Mouse (Mus musculus): ENCODE results near the gene Pnpla8.

Pnpla8 gene

DNA sequence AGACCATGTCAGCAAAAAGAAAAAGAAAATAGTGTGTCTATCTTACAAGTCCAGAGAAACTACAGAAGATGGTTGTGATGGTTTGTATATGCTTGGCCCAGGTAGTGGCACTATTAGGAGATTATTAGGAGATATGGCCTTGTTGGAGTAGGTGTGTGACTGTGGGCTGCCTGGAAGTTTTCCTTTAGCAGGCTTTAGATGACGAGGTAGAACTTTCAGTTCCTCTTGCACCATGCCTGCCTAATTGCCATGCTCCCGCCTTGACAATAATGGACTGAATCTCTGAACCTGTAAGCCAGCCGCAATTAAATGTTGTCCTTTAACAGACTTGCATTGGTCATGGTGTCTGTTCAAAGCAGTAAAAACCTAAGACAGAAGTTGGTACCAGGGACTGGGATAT lies 9.6 kb upstream of the Pnpla8 start:
- Histone ChIP-seq H3K4me3 (replicated peaks; ENCODE audit: low read length) (no peak overlapping the region), H3K9me3 (ENCODE audit: low read length) (no peaks in the 10 kb centered on the region), H3K27me3 (ENCODE audit: insufficient read depth, low read length) (0 out of 2 replicates have a peak, but pooled peaks cover 11% of the 10 kb centered on the region), H3K4me1 (replicated peaks; ENCODE audit: low read depth, low read length) (peaks cover 17% of the 10 kb centered on the region), H3K36me3 (ENCODE audit: insufficient read depth, low read length) (peaks cover 9% of the 10 kb centered on the region)
- no peak for TF ChIP-seq POU5F1 (IDR thresholded peaks at IDR 0.05; ENCODE audit: borderline replicate concordance, low read length)
- TF ChIP-seq NANOG (IDR thresholded peaks at IDR 0.05; ENCODE audit: borderline replicate concordance, low read length), result no peak
- no peak for TF ChIP-seq CTCF (conservative IDR thresholded peaks at IDR 0.05; ENCODE audit: low read length)

DNA sequence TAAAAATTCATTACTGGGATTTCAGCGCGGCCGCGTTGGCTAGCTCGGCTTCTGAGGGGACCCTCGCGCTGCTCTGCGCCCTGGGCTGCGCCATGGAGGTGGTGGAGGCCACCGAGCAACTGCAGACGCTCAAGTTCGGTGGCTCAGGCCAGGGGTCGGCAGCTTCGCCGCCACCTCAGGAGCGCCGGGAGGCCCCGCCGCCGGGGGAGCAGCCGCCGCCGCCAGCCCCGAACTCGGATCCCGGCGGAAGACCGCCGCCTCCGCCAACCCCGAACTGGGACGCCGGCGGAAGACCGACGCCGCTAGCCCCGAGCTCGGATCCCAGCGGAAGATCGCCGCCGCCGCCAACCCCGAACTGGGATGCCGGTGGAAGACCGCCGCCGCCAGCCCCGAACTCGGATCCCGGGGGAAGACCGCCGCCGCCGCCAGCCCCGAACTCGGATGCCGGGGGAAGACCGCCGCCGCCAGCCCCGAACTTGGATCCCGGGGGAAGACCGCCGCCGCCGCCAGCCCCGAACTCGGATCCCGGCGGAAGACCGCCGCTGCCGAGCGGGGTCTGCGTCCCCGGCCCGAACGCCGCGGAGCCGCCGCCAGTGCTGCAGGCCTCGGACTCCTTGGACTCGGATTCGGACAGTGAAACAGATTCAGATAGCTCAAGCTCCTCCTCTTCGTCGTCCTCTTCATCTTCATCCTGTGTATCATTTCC lies 634 bp downstream of the Pnpla8 start:
- Histone ChIP-seq H3K36me3 (ENCODE audit: insufficient read depth, low read length) (no peaks in the 10 kb centered on the region), H3K27me3 (ENCODE audit: insufficient read depth, low read length) (peaks cover 17% of the 10 kb centered on the region), H3K4me3 (replicated peaks; ENCODE audit: low read length) (peak overlapping the region; percentile 80), H3K4me1 (replicated peaks; ENCODE audit: low read depth, low read length) (no peaks in the 10 kb centered on the region), H3K9me3 (ENCODE audit: low read length) (no peaks in the 10 kb centered on the region)
- no peak for TF ChIP-seq NANOG (IDR thresholded peaks at IDR 0.05; ENCODE audit: borderline replicate concordance, low read length)
- TF ChIP-seq CTCF (conservative IDR thresholded peaks at IDR 0.05; ENCODE audit: low read length), result no peak
- no peak for TF ChIP-seq POU5F1 (IDR thresholded peaks at IDR 0.05; ENCODE audit: borderline replicate concordance, low read length)

DNA sequence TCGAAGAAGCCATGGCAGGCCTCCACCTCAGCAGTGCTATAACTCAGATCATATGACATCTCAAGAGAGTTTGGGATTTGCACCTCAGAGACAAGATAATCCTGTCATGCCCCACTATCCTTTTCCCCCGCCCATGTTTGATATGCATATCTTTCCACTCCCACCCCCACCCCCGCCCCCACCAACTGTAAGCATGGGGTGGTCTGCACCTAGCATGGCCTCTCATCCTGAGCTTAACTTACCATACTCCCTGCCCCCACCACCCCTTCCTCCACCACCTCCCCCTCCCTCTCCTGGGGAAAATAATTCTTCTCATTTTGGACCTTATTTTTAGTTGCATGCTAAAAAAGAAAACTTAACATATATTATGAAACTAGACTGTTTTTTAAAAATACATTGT lies 1.9 kb downstream of the Pnpla8 start:
- no peak overlapping the region for H3K4me3 ChIP-seq (replicated peaks; ENCODE audit: low read length)
- TF ChIP-seq CTCF (conservative IDR thresholded peaks at IDR 0.05; ENCODE audit: low read length) (no peak), NANOG (IDR thresholded peaks at IDR 0.05; ENCODE audit: borderline replicate concordance, low read length) (no peak), POU5F1 (IDR thresholded peaks at IDR 0.05; ENCODE audit: borderline replicate concordance, low read length) (no peak)
- peaks cover 19% of the 10 kb centered on the region for H3K27me3 ChIP-seq (ENCODE audit: insufficient read depth, low read length)
- H3K4me1 ChIP-seq (replicated peaks; ENCODE audit: low read depth, low read length), result no peaks in the 10 kb centered on the region
- H3K9me3 ChIP-seq (ENCODE audit: low read length), result no peaks in the 10 kb centered on the region
- no peaks in the 10 kb centered on the region for H3K36me3 ChIP-seq (ENCODE audit: insufficient read depth, low read length)

DNA sequence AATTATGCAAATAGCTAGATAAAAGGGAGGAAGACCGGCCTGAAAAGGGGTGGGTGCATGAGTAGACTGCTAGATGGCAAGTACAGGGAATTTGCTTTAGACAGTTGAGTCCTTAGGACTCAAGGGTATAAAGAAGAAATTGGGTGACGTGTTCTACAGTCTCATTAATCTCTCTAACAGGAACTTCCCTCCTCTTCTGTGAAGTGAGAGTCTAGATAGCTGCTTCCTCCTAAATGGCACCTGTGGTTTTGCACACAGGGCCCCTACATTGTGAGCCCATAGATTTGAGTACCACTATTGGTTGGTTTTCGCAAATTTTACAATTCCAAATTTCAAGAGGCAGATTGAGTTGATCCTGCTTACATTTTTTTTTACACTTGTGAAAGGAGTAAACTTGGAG lies 3.5 kb downstream of the Pnpla8 start:
- peaks cover 7% of the 10 kb centered on the region; the same call in 1 of the 2 replicates for H3K9me3 ChIP-seq (ENCODE audit: low read length)
- TF ChIP-seq CTCF (conservative IDR thresholded peaks at IDR 0.05; ENCODE audit: low read length) (no peak), NANOG (IDR thresholded peaks at IDR 0.05; ENCODE audit: borderline replicate concordance, low read length) (no peak), POU5F1 (IDR thresholded peaks at IDR 0.05; ENCODE audit: borderline replicate concordance, low read length) (no peak)
- H3K4me3 ChIP-seq (replicated peaks; ENCODE audit: low read length), result no peak overlapping the region
- H3K4me1 ChIP-seq (replicated peaks; ENCODE audit: low read depth, low read length), result no peaks in the 10 kb centered on the region
- peaks cover 19% of the 10 kb centered on the region for H3K27me3 ChIP-seq (ENCODE audit: insufficient read depth, low read length)
- H3K36me3 ChIP-seq (ENCODE audit: insufficient read depth, low read length), result no peaks in the 10 kb centered on the region

DNA sequence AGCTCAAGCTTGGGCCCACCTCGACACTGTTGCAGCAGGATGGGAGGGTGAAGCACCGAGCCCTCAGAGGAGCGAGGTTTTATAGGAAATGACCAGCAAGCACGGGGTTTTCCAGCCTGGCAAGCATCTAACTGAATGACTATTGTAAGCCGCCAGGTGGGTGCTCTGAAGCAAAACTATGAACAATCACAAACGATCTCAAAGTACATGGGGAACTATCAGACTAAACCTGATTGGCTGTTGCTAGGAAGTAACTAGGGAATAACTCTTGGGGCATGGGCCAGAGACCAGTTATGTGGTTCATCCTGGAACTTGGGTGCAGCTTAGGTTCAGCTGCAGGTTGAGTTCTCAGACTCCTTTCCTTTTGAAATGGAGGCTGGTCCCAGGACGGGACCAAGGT lies 19.9 kb downstream of the Pnpla8 start:
- TF ChIP-seq POU5F1 (IDR thresholded peaks at IDR 0.05; ENCODE audit: borderline replicate concordance, low read length), result no peak
- TF ChIP-seq CTCF (conservative IDR thresholded peaks at IDR 0.05; ENCODE audit: low read length), result no peak
- TF ChIP-seq NANOG (IDR thresholded peaks at IDR 0.05; ENCODE audit: borderline replicate concordance, low read length), result no peak
- Histone ChIP-seq H3K4me1 (replicated peaks; ENCODE audit: low read depth, low read length) (no peaks in the 10 kb centered on the region), H3K36me3 (ENCODE audit: insufficient read depth, low read length) (no peaks in the 10 kb centered on the region), H3K4me3 (replicated peaks; ENCODE audit: low read length) (no peak overlapping the region), H3K27me3 (ENCODE audit: insufficient read depth, low read length) (no peaks in the 10 kb centered on the region), H3K9me3 (ENCODE audit: low read length) (no peaks in the 10 kb centered on the region)

DNA sequence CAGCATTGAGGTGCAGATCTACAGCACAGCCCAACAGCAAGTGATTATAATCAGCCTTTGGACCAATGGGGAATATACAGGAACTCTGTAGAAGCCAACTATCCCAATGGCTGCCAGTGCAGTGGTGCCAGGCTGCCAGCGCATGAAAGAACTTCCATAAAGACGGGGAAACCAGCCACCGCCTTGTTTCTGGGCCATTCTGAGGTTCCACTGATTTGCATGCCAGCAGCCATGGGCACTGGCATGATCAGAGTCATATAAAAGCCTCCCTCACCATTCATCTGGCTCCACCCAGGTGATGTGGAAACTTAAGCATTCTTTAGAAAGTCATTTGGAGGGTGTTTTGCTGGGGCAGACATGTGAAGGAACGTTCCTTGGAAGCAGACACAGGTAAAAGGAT lies 21.2 kb downstream of the Pnpla8 start:
- Histone ChIP-seq H3K27me3 (ENCODE audit: insufficient read depth, low read length) (no peaks in the 10 kb centered on the region), H3K36me3 (ENCODE audit: insufficient read depth, low read length) (no peaks in the 10 kb centered on the region), H3K9me3 (ENCODE audit: low read length) (no peaks in the 10 kb centered on the region), H3K4me1 (replicated peaks; ENCODE audit: low read depth, low read length) (no peaks in the 10 kb centered on the region), H3K4me3 (replicated peaks; ENCODE audit: low read length) (no peak overlapping the region)
- TF ChIP-seq NANOG (IDR thresholded peaks at IDR 0.05; ENCODE audit: borderline replicate concordance, low read length) (no peak), CTCF (conservative IDR thresholded peaks at IDR 0.05; ENCODE audit: low read length) (no peak), POU5F1 (IDR thresholded peaks at IDR 0.05; ENCODE audit: borderline replicate concordance, low read length) (no peak)

DNA sequence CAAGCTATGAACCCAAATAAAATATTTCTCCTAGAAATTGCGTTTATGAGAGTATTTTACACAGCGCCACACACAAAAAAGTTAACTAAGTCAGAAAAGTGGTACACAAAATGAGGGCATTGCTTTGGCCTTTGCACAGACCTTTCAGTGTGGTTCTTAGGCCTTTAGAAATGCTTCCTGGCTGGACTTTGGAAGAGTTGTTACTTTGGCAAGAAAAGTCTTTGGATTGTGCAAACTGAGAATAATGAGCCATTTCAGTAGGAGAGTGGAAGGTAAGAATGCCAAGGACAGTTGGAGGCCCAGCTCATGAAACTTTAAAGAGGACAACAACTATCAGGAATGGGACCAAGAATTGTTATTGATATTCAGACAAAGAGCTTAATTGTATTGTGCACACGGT lies 24.6 kb downstream of the Pnpla8 start:
- no peaks in the 10 kb centered on the region for H3K27me3 ChIP-seq (ENCODE audit: insufficient read depth, low read length)
- TF ChIP-seq POU5F1 (IDR thresholded peaks at IDR 0.05; ENCODE audit: borderline replicate concordance, low read length) (no peak), NANOG (IDR thresholded peaks at IDR 0.05; ENCODE audit: borderline replicate concordance, low read length) (no peak), CTCF (conservative IDR thresholded peaks at IDR 0.05; ENCODE audit: low read length) (no peak)

DNA sequence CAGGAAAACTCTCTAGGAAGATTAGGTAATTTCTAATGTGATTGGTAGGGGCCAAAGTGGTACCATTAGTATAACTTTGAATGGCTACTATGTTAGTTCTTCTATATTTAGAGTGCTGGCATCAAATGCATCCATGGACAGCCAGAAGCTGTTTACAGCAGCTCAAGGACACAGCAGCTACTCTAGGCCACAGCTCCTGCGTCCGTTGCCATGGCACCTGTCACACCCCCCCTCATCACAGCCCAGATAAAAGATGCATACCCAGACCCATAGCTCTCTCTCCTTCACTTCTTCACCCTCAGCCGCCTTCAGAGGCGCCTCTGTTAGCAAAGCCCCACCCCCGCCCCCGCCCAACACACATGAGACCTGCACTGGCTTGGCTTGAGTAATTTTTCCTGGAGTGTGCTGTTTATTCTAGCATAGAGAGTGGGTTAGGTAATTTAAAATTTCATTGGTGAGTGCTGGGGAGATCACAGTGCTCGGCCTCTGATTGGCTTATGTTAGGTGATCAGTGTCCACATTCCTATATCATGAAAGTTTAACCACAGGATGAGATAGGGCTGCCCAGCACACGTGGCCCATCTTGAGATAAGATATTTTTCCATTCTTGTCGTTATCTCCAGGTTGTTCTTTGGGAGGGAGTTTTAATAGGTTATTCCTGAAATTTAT lies 27.3 kb downstream of the Pnpla8 start:
- TF ChIP-seq CTCF (conservative IDR thresholded peaks at IDR 0.05; ENCODE audit: low read length) (no peak), POU5F1 (IDR thresholded peaks at IDR 0.05; ENCODE audit: borderline replicate concordance, low read length) (no peak), NANOG (IDR thresholded peaks at IDR 0.05; ENCODE audit: borderline replicate concordance, low read length) (no peak)
- H3K4me3 ChIP-seq (replicated peaks; ENCODE audit: low read length), result no peak overlapping the region
- H3K9me3 ChIP-seq (ENCODE audit: low read length), result no peaks in the 10 kb centered on the region
- H3K36me3 ChIP-seq (ENCODE audit: insufficient read depth, low read length), result no peaks in the 10 kb centered on the region
- H3K27me3 ChIP-seq (ENCODE audit: insufficient read depth, low read length), result no peaks in the 10 kb centered on the region
- H3K4me1 ChIP-seq (replicated peaks; ENCODE audit: low read depth, low read length), result no peaks in the 10 kb centered on the region

More for the DNA sequence above, 24.6 kb downstream of the Pnpla8 start:
- Histone ChIP-seq H3K36me3 (ENCODE audit: insufficient read depth, low read length) (no peaks in the 10 kb centered on the region), H3K9me3 (ENCODE audit: low read length) (no peaks in the 10 kb centered on the region), H3K4me3 (replicated peaks; ENCODE audit: low read length) (no peak overlapping the region), H3K4me1 (replicated peaks; ENCODE audit: low read depth, low read length) (no peaks in the 10 kb centered on the region)

Data from E14TG2a.4 (cell line).